Mouse (Mus musculus) spleen, postnatal 36 days (tissue): ENCODE data around the gene Gm20403.
A peak's percentile ranks its signal among the peaks of the same experiment; 100 is the strongest.
"Not testable (repeated sequence)": the region's sequence is repeated elsewhere in the genome, so short reads cannot be mapped to it uniquely, and the experiment has no call there.

Experiments
- DNase-seq, 2 experiments: peaks; one replicate each; pipeline ENCODE4 v3.0.0; 2022; ENCODE audit warnings: low spot score in 2 of 2, mixed read lengths in 1 of 2

Gm20403 gene

DNA sequence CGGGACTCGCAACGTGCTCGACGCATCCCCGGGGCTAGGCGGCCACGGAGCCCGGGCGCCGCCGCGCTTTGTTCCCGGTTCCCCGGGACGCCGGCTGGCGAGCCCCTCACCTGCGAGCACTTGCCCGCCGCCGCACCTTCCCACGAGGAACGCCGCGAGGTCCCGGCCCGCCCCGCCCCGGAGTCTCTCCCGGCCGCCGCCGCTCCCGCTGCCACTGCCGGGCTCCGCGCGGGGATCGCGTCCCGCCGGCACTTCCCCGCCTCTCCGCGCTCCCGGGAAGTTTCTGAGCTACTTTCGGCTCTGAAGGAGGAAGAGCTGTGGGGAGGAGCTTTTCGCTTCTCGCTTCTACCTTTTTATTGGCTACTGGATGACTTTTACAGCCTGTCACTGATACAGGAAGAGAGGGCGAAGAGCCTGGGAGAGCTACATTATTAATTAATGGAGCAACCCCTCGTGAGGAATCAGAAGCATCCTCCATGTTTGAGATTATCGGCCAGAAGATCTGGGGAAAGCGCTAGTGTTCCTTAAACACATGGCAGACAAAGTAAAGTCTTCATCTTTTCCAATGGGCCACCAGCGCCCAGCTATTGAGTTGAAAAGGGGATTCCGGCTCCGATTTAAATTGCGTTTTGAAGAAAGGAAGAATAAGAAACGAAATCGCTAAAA is at the start of gene Gm20403:
Gene Gm20403 (minus strand): TSS at position 478 of the 666 bp plus-strand sequence.
- DNase-seq = peak; percentile 75 to 82

DNA sequence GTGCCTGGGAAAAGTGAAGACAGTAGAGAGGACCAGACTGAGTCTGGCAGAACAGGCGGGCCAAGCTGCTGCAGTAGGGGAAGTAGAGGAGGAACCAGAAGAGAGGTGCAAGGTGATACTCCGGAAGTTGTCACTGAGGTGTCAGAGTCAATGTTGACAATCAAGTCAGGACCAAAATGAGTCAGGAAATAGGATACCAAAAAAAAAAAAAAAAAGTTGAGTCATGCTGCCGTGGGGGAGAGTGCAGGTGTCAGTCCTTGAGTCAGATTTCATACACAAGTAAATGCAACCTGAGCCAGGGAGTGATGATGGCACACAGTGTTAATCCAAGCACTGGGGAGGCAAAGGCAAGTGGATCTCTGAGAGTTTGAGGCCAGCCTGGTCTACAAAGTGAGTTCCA is 40.8 kb upstream of the Gm20403 start:
- peak; percentile 18 to 22 for DNase-seq

DNA sequence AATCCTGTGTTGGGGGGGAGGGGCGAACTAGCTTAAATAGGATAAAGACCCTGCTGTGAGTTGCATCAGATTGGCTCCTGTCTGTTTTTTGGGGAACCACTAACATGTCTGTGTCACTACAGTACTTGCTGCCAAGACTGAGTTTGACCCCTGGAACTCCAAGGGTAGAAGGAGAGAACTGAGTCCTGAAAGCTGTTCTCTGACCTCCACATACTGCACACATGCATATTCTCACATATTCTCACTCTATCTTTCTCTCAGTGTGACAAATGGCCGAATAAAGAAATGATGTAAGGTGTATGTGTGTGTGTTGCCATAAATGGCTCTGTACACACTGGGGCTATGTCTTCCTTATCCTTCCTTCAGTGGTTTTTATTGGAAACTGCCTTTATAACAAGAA is 37.0 kb upstream of the Gm20403 start:
- DNase-seq = no peak

DNA sequence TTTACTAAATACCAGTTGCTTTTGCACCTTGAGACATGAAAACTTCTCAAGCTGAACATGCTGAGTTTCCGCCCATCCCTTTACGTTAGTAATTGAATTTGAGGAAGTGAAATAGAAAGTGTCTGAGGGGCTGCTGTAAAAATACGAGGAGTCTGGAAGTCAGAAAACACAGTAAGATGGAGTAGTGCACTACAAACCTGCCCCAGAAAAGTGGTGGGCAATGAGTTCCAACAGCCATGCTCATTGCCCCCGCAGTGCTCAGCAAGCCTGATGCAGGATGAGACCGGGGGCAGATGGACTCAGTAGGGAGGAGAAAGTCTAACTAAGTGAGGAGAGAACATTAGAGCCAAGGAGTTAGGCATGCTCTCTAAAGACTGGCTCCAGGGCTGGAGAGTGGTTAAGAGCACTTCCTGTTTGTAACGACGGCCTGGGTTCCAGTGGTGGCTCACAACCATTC is 33.1 kb upstream of the Gm20403 start:
- peak; percentile 66 to 80 for DNase-seq

DNA sequence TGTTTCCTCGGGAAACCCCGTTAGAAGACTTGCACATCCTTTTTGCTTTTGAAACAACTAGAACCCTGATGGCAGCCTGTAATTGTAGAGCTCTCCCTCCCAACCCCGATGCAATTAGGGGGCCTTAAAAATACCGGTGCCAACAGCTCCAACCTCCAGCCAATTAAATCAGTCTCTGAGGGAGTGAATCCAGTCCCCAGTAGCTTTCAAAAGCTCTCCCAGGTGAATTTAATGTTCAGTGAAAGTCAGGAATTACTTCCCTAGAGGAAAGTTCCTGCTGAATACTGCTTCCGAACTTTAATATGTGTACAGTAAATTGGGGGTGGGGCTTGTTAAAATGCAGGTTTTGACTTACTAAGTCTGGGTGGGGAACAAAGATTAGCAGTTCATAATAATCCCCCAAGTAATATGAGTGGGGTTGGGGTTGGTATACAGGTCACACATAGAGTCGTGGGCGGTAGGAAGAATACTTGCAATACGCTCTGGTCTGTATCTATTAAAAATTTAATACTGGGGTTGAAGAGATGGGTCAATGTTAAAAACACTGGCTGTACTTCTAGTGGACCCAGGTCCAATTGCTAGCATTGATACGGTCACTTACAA is 30.9 kb upstream of the Gm20403 start:
- no peak for DNase-seq

DNA sequence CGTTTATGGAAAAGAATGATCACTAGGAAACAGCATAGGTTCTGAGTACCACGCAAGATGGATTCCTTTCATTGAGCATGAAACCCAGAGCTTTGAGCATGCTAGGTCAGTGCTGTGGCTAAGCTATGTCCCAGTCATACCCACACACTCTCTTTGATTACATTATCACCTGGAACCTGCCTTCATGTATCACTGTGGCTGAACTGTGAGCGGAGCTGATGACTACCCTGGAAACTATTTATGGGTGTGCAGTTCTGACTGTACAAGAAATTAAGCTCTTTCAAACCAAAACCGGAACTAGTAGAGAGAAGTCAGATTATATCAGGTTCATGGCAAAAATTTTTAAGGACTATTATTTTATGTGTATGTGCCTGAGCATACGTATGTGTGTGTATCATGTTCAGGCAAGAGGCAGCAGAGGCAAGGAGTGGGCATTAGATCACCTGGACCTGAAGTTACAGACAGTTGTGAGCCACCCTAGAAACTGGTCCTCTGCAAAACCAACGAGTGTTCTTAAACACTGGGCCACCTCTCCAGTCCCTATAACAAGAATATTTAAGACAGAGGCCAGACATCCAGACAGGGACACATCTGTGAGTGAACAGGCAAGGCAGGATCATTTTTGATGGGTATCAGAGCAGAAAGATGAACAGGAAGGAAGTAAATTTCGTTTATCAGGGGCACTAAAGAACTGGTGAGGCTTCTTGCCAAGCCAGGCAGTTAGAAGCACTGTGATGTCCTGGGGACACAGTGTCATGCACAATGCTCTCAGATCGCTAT is 30.2 kb upstream of the Gm20403 start:
- peak; percentile 61 to 62 for DNase-seq

DNA sequence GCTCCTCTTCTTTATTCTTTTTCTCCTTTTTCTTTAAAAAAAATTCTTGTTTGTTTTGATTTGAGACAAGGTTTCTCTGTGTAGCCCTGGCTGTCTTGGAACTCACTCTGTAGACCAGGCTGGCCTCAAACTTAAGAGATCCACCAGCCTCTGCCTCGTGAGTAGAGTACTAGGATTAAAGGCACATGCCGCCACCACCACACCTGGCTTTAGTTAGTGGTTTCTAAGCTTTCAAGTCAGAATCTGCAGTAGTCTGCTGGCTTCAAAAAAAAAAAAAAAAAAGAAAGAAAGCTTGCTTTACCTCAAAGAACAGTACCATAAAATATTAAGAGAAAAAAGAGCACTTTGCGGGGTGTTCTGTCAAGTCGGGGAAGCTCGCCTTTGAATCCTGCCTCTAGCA is 29.1 kb upstream of the Gm20403 start:
- no peak for DNase-seq

DNA sequence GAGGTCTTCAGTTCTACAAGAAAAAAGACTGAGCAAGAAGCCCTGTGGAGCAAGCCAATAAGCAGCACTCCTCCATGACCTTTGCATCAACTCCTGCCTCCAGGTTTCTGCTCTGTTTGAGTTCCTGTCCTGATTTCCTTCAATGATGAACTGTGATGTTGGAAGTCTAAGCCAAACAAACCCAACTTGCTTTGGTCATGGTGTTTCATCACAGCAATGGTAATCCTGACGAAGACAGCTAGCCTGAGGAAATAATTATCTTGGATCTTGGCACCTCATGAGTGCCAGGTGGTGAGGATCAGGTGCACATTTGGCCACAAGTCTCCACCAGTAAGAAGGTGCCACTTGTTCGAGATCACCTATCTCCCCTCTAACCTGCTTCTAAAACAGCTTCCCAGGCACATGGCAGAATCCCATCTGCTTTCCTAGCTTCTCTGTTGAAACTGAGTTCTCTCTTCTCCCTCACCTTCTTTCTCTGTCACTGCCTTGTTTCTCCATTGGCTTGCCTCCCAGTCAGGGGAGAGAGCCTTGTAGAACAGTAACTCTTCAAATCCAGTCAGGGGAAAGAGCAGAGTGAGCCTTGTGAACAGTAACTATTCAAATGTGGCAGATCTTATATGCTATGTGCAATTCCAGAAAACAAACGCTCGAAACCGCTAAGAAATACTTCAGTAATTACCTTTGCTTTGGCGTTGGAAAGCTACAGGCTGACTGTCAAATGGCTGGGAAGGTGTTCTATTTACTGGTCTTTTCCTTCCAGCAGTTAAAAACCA is 27.5 kb upstream of the Gm20403 start, which contains the start of gene Baz1a:
Gene Baz1a (minus strand): TSS at position 723 of the 773 bp plus-strand sequence.
- no peak for DNase-seq

DNA sequence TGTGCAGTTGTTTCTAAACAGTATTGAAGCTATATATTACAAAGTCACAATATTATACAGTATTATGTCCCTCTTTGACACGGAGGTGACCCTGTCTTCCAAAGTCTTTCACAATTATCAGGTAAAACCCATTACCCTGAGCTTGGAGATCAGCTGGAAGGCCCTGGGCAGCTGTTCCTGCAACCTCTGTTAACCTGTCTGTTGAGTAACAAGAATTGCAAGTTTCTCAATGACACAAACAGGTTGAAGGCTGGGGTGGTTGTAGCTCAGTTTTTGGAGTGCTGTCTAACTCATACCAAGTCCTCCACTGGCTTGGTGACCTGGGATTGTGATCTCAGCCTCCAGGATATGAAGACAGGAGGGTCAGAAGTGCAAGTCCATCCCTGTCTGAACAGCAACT is 26.7 kb upstream of the Gm20403 start:
- no peak for DNase-seq

DNA sequence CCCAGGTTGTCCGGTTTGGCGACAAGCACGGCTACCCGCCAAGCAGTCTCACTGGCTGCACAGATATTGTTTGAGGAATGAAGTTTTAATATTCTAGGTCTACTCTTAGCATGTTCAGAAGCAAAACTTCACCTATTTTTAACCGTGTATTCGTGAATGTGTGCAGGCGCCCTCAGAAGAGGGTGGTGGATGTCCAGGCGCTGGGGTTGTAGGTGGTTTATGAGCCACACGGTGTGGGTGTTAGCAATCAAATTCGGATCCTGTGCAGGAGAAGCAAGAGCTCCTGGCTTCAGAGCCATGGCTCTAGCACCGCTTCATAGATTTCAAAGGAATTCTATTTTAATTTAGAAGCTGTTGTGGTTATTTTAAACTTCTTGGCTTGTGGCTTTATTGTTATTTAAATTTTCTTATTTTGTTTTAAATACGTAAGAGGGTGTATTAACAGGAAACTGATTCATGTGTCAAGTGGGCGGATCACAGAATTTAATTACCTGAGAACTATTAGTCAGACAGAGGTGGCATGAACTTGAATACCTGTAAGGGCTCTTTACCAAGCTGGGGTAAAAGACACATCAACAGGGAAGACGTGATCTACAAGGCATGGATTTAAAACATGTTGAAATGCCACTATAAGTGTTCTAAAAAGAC is 21.2 kb upstream of the Gm20403 start:
- DNase-seq = no peak

DNA sequence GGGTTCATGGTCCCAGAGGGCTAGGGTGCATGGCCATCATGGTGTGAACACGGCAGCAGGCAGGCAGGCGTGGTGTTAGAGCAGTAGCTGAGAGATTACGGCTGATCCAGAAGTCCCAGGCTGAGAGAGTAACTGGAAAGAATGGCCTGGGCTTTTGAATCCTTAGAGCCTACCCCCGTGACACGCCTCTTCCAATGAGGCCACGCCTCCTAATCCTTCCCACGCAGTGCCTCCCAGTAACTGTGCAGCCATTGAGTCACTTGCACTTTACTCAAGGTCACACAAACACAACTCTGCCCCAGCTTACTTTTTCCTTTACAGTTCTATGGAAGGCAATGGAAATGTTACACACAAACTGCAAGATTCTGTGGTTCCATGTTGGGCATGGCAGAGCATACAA is 19.7 kb upstream of the Gm20403 start:
- DNase-seq = no peak

DNA sequence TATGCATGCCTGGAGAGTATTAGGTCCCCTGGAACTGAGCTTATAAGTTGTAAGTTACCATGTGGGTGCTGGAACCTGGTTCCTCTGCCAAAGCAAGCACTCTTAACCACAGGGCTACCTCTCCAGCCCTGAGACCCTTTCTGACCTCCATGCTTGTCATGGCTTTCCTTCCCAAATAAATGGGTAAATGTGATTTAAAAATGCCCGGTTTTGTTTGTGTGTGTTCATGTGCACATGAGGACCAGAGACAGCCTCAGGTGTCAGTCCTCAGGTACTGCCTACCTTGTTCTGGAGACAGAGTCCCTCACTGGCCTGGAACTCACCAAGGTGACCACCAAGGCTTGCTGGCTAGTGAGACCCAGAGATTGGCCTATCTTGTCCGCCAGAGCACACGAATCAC is 18.1 kb upstream of the Gm20403 start:
- DNase-seq = no peak

DNA sequence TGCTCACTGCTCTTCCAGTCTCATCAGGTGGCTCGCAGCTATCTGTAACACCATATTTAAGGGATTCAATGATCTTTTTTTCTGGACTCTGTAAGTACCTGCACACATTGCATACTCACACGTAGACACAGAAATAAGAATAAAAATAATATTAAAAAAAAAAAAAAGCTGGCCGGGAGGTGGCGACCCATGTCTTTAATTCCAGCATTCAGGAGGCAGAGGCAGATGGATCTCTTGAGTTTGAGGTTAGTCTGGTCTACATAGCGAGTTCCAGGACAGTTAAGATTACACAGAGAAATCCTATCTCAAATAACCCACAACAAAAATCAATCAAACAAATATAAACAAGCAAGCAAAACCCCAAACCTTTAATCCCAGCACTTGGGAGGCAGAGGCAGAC is 17.5 kb upstream of the Gm20403 start:
- DNase-seq = no peak

DNA sequence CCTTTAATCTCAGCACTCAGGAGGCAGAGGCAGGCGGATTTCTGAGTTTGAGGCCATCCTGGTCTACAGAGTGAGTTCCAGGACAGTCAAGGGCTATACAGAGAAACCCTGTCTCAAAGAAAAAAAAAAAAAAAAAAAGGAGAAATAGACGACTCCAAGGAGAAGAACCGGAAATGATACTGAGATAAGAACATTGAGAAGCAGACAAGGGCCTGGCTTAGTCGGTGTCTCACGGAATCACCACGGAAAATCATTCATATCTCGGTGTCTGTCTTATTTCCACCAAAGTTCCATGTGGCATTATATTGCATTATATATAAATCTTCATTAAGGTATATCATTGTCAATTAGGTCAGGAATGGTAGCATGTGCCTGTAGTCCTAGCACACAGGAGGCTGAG is 16.2 kb upstream of the Gm20403 start:
- not testable (repeated sequence) for DNase-seq

DNA sequence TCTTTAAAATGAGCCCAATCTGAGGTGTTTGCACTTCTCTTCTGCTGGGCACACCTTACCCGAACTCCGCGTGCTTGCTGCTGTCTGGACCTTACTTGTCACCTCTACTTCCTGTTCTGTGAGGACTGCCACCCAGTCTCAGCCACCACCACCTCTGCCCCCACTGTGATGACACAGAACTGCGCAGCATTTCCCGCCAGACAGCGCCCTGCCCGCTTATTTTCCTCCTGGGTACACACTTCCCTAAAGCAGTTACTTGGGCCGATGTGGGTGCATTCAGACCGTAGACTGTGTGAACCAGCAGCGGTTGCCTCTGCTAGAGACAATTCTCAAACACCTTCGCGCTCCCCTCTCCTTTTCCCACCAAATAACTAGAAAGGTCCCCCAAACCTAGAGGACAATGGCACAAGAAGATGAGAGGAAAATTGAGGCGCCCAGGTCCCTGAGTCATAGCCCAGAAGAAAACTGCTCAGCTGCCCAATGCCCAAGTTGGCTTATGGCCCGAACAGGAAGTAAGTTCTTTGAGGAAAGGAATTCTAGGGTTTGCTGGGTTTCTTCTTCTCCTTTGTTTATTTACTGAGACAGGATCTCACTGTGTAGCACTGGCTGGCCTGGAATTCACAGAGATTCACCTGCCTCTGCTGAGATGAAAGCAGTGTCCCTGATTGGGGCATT is 12.8 kb upstream of the Gm20403 start:
- peak; percentile 92 to 93 for DNase-seq

DNA sequence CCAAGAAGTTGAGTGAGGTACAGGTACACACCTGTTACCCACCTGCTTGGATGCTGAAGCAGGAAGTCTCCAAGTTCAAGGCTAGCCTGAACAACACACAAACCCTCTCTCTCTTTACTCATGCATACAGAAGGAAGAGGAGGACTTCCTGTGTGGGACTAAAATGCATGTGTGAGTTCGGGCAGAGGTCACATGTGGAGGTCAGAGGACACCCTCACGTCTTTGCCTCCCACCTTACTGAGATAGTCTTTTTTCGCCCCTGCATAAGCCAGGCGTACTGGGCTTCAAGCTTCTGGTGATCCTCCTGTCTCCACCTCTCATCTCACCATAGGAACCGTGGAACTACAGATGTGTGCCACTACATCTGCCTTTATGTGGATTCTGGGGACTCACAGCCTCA is 12.1 kb upstream of the Gm20403 start:
- peak; percentile 32 to 36 for DNase-seq

DNA sequence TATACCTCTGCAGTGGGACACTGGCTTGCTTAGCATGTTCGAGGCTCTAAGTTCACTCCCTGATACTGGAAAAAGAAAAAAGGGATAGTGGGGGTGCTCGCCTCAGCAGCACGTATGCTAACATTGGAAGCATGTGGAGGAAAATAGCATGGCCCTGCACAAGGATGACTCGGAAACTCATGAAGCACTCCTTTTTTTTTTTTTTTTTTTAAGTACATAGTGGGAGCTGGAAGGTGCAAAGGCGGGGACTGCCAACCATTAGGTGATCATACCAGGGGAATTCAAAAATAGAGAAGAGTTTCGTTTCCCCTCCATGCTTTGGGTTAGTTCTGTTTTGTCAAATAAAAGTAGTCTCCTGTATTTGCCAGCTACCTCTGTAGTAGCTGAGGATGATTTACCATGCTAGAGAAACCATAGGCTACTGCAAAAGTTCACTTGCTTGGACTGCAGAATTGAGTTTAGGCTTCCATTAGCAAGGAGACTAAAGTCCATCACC is 10.7 kb upstream of the Gm20403 start:
- peak; percentile 62 to 72 for DNase-seq

DNA sequence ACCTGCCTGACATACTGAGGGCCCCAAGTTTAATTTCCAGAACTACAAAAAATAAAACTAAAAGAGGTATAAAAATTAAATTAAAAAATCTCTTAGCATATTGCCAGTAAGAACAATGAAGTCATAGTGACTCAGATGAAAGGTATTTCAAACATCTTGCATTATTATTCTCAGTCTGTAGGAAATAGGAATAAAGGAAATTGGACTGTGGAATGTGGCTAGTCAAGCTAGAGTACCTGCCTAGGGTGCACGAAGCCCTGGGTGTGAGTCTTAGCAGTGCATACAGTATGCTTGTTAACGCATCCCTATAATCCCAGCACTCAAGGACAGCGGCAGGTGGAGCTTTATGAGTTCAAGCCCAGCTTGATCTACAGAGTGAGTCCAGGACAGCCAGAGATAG is 9.6 kb upstream of the Gm20403 start:
- DNase-seq = no peak

DNA sequence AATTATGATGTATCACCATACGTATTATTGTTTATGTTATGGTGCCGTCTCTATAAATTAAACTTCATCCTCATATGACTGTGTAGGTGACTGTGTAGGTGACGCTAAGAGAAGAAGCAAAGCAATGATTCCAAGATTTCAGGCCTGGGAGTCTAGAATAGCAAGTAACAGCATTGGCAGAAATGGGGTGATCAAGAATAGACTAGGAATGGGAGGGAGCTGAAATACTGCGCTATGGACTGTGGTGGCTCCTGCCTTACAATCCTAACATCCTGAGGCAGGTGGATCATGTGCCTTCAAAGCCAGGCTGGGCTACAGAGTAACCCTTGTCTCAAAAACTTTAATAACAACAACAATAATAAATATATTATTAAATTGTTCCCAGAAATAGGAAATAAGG is 8.1 kb upstream of the Gm20403 start:
- no peak for DNase-seq

DNA sequence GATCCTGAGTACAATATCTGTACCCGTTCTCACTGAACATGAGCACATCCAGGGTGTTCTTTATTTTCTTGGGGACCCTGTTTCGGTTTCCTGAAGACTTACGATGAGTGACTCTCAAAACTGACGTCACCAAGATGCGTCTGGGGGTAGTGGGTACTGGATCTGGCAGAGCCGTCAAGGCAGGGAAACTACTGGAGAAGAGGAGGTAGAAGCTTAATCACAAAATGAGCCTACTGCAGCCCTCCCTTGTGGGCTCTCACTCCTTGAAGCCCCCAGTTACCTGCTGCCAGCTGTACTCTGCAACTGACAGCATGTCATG is 7.7 kb upstream of the Gm20403 start:
- no peak for DNase-seq
